Mouse (Mus musculus): ENCODE results near the gene Zc3h10. TPM values are rescaled to one million over a fixed set of nuclear protein-coding genes. Genes with fewer than 3 reads are reported as not detected.
A peak's percentile ranks its signal among the peaks of the same experiment; 100 is the strongest.

The Zc3h10 gene
- polyA plus RNA-seq (2015; fragmentation: Nextera tagmentation; extraction: Ambion mirVana): 16.0 and 16.2 TPM in 2 replicates

DNA sequence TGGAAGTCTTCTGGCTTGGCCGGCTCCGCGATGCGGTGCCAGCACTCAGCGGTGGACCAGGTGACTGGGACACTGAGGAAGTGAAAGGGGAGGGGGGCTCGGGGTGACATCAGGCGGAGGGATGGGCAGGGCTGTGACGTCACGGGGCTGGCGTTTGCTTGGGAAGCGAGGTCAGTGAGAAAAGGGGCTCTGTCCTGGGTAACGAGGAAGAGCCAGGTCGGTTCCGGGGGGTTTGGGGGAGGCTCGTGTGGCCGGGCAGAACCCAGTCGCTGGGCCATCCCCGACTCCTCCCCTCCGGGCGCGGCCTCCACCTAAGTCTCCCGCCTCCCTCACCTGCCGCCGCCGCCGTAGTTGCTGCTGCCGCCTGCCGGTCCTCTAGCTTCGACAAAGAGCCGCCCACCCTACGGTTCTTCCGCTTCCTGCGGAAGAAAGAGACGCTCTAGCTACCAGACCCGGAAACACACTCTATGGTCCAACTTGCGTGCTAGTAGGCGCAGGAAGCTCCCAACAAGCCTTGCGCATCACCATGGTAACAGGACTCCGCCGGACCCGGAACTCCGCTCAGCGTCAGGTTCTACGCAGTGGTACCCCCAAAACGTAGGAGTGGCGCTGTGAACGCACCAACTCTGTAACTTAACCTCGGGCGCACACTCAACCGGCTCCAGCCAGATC is at the start of gene Zc3h10:
Gene Zc3h10 (minus strand): TSS at position 414 of the 672 bp plus-strand sequence.
- peak; percentile 90 for ATAC-seq (ENCODE audit: low FRiP score)
- H3K9ac ChIP-seq (replicated peaks): peak within 1 kb of the TSS; percentile 78
- peaks cover 31% of the 10 kb centered on the region for H3K36me3 ChIP-seq

DNA sequence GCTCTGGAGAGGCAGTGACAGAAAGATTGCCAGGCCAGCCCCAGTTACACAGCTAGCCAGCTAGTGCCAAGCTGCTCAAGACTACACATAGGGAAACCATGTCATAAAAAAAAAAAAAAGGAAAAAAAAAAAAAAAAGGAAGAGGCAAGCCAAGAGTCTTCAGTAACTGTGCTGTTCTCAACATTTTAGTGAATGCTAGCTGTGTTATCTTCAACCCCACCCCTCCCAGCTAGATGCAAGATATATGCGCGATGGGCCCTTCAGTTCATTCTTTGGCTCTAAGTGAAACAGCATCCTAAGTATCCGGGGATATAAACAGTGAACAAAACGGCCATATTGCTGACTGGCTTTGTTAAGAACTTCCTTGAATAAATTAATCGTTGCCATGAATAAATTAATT is 45.2 kb upstream of the Zc3h10 start:
- no peak overlapping the region for H3K4me3 ChIP-seq (replicated peaks)
- H3K9me3 ChIP-seq (replicated peaks): no peaks in the 10 kb centered on the region
- H3K27ac ChIP-seq (replicated peaks): no peak overlapping the region
- peaks cover 19% of the 10 kb centered on the region for H3K4me1 ChIP-seq
- no peaks in the 10 kb centered on the region for H3K36me3 ChIP-seq
- H3K9ac ChIP-seq (replicated peaks): no peak overlapping the region
- H3K4me2 ChIP-seq: no peak overlapping the region
- ATAC-seq (ENCODE audit: low FRiP score): no peak
- peaks cover 19% of the 10 kb centered on the region for H3K27me3 ChIP-seq (replicated peaks)
- WGBS: 63% methylated on average over 5 of the region's 5 CpGs

More for the DNA sequence above, at the start of gene Zc3h10:
- Histone ChIP-seq H3K4me1 (peaks cover 34% of the 10 kb centered on the region), H3K27ac (replicated peaks) (peak within 1 kb of the TSS; percentile 98), H3K9me3 (replicated peaks) (no peaks in the 10 kb centered on the region), H3K27me3 (replicated peaks) (no peaks in the 10 kb centered on the region), H3K4me2 (peak within 1 kb of the TSS; percentile 85), H3K4me3 (replicated peaks) (peak within 1 kb of the TSS; percentile 71)
- under 1% methylated on average over 47 of the region's 50 CpGs for WGBS

DNA sequence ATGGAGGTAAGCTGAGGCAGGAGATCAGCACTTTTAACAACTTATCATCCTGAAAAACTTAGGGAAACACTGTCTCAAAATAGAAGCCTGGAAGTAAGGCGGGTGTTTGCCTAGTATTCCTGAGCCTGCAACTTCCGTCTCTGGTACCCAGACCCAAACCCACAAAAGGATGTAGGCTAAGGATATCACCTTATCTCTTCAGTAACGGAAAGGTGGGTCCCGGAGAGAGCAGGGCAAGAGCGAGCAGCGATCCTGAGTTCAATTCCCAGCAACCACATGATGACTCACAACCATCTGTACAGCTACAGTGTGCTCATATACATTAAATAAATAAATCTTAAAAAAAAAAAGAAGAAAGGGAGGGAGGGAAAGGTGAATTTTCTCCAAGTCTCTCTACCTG is 43.9 kb upstream of the Zc3h10 start:
- H3K4me1 ChIP-seq: peaks cover 19% of the 10 kb centered on the region
- H3K9me3 ChIP-seq (replicated peaks): no peaks in the 10 kb centered on the region
- no peak overlapping the region for H3K9ac ChIP-seq (replicated peaks)
- 92% methylated on average over 6 of the region's 6 CpGs for WGBS
- no peaks in the 10 kb centered on the region for H3K36me3 ChIP-seq
- H3K27me3 ChIP-seq (replicated peaks): peaks cover 32% of the 10 kb centered on the region
- H3K27ac ChIP-seq (replicated peaks): no peak overlapping the region
- H3K4me3 ChIP-seq (replicated peaks): no peak overlapping the region
- H3K4me2 ChIP-seq: no peak overlapping the region
- no peak for ATAC-seq (ENCODE audit: low FRiP score)

DNA sequence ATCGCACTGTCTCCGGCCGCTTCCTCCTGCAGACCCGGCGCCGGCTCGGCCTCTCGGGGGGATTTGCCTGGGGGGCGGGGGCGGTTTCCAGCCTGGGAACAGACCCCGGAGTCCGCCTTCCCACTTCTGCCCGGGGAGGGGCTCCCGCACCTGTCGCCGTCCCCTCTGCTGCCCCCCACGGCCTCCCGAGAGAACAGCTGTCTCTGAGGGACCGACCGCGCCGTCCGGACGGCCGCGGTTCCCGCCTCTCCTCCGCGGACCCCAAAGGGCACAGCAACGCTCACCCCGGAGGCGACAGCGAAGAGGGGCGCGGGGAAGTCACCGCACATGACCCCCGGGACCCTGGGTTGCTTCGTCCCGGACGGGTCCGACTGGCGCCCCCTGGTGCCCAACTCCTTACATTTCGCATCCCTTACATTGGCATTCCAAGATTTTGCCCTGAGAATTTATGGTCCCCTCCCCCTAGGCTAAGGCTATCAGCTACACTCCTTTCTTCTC is 42.7 kb upstream of the Zc3h10 start:
- Histone ChIP-seq H3K36me3 (no peaks in the 10 kb centered on the region), H3K4me1 (peaks cover 19% of the 10 kb centered on the region), H3K27ac (replicated peaks) (peak overlapping the region; percentile 33; the same call in 1 of the 2 replicates), H3K4me2 (peak overlapping the region; percentile 99), H3K27me3 (replicated peaks) (peaks cover 37% of the 10 kb centered on the region), H3K9ac (replicated peaks) (peak overlapping the region; percentile 44), H3K4me3 (replicated peaks) (peak overlapping the region; percentile 56), H3K9me3 (replicated peaks) (no peaks in the 10 kb centered on the region)
- under 1% methylated on average over 40 of the region's 43 CpGs for WGBS
- ATAC-seq (ENCODE audit: low FRiP score): peak; percentile 40; the same call in 1 of the 2 replicates

DNA sequence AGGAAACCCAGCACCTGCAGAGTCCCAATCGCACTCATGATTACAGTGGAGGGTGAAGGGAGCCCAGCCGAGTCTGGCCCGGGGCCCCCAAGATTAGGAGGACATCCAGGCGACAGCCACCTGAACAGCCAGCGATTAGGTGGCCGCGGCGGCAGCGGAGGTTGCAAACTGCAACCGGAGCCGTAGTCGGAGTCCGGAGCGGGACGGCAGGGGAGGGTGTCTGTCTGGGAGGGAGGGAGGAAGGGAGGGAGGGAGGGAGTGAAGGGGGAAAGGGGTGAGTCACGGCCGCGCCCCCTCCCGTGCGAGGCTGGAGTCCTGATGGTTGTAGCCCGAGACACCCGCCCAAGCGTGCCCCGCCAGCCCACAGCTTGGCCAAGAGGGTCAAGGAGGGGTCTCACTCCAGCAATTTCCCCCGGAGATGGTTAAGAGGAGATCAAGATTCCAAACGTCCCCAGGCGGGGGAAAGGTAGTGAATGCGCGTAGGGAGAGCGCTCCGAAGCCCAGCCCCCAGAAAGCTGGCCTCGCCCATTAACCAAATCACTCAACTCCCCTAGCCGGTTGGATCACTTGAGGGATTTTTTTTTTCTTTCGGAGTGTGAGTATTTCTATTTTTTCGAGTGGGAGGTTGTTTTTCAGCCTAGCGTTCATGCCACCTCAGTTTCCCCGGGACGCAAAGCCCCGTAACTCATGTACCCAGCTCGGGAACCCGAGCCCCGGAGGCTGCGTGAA is 42.1 kb upstream of the Zc3h10 start, which contains the start of gene Erbb3:
Gene Erbb3 (minus strand): TSS at position 189 of the 729 bp plus-strand sequence.
- peak within 1 kb of the TSS; percentile 56 for H3K4me3 ChIP-seq (replicated peaks)
- peaks cover 19% of the 10 kb centered on the region for H3K4me1 ChIP-seq
- H3K9me3 ChIP-seq (replicated peaks): no peaks in the 10 kb centered on the region
- no peaks in the 10 kb centered on the region for H3K36me3 ChIP-seq
- WGBS: 0% methylated on average over 43 of the region's 43 CpGs
- peaks cover 41% of the 10 kb centered on the region for H3K27me3 ChIP-seq (replicated peaks)
- ATAC-seq (ENCODE audit: low FRiP score): no peak
- peak within 1 kb of the TSS; percentile 44 for H3K9ac ChIP-seq (replicated peaks)
- H3K4me2 ChIP-seq: peak within 1 kb of the TSS; percentile 99
- peak within 1 kb of the TSS; percentile 33; the same call in 1 of the 2 replicates for H3K27ac ChIP-seq (replicated peaks)

DNA sequence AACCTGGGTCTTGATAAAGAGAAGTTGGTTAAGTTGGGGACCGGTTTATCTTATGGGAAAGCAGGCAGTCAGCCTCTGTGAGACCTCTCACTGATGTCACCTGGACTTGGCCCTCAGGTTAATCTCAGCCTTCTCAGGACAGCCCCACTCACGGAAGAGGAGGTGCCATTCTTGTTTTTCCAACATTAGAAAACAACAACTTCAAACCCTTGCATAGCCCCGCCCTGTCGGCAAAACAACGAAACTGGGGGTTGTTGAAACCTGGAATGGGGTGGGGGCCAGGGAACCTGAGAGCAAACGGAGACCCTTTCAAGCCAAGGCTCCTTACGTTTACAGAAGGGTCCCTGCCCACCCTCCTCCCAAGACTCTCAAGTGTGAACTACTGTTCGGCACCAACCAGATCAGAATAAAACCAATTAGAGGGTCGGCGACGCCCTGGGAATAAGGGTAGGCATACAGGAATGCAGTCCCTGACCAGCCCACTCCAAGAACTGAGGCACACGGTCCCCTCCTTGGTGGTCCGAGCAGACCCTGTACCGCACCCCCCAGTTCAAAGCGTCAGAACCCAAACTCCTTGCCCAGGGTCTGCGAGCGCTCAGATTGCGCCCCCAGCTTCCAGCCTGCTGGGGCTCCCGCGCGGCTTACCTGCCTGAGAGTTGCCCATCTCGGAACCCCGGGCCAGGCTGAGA is 41.3 kb upstream of the Zc3h10 start:
- Histone ChIP-seq H3K9ac (replicated peaks) (peak overlapping the region; percentile 44), H3K4me1 (peaks cover 19% of the 10 kb centered on the region), H3K9me3 (replicated peaks) (no peaks in the 10 kb centered on the region), H3K4me2 (peak overlapping the region; percentile 99), H3K27ac (replicated peaks) (0 out of 2 replicates have a peak overlapping the region, but pooled peaks have one; percentile 28), H3K27me3 (replicated peaks) (peaks cover 46% of the 10 kb centered on the region), H3K4me3 (replicated peaks) (peak overlapping the region; percentile 56), H3K36me3 (no peaks in the 10 kb centered on the region)
- WGBS: 2% methylated on average over 23 of the region's 23 CpGs
- no peak for ATAC-seq (ENCODE audit: low FRiP score)

DNA sequence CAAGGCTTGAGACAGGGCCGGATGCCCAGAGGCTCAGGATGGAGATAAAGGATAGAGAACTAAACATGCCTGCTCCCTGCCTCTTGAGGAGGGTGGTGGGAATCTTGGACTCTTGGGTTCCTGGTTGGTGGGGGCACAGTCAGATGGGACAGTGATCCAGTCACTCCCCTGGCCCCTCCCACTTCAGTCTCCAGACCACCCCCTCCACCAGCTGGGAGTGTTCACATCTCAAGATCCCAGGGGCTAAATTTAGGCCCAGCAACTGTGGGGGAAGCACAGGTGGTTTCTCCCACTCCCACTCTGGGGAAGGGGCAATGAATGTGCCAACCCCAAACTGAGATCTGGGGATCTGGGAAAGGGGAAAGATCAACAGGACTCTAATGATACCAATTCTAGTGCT is 40.6 kb upstream of the Zc3h10 start:
- H3K9ac ChIP-seq (replicated peaks): no peak overlapping the region
- ATAC-seq (ENCODE audit: low FRiP score): no peak
- H3K36me3 ChIP-seq: no peaks in the 10 kb centered on the region
- 0 out of 2 replicates have a peak overlapping the region, but pooled peaks have one; percentile 23 for H3K27ac ChIP-seq (replicated peaks)
- H3K4me2 ChIP-seq: peak overlapping the region; percentile 99
- peaks cover 19% of the 10 kb centered on the region for H3K4me1 ChIP-seq
- peak overlapping the region; percentile 56 for H3K4me3 ChIP-seq (replicated peaks)
- H3K27me3 ChIP-seq (replicated peaks): peaks cover 49% of the 10 kb centered on the region
- 31% methylated on average over 1 of the region's 1 CpGs for WGBS
- no peaks in the 10 kb centered on the region for H3K9me3 ChIP-seq (replicated peaks)

DNA sequence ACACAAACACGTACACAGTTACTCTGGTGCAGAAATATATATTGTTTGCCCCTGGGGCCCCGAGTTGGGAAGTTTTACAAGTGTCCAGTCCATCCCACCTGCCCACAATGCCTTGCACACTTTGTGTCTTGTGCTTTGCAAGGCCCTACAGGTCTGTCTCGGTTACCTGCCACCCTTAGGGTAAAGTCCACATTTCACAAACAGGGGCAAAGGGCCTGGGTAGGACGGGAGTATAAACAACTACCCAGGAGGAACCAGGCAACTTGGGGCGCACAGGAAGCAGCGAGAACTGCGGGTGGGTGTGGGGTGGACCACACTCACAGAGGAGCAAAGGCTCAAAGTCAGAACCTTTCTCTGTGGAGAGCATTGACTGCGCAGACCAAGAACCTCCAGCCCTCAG is 40.1 kb upstream of the Zc3h10 start:
- H3K4me2 ChIP-seq: peak overlapping the region; percentile 17; the same call in 1 of the 2 replicates
- H3K4me3 ChIP-seq (replicated peaks): peak overlapping the region; percentile 56; the same call in 1 of the 2 replicates
- H3K9ac ChIP-seq (replicated peaks): no peak overlapping the region
- WGBS: 57% methylated on average over 8 of the region's 8 CpGs
- peaks cover 19% of the 10 kb centered on the region for H3K4me1 ChIP-seq
- H3K36me3 ChIP-seq: no peaks in the 10 kb centered on the region
- no peaks in the 10 kb centered on the region for H3K9me3 ChIP-seq (replicated peaks)
- no peak for ATAC-seq (ENCODE audit: low FRiP score)
- peaks cover 49% of the 10 kb centered on the region for H3K27me3 ChIP-seq (replicated peaks)
- 0 out of 2 replicates have a peak overlapping the region, but pooled peaks have one; percentile 37 for H3K27ac ChIP-seq (replicated peaks)

DNA sequence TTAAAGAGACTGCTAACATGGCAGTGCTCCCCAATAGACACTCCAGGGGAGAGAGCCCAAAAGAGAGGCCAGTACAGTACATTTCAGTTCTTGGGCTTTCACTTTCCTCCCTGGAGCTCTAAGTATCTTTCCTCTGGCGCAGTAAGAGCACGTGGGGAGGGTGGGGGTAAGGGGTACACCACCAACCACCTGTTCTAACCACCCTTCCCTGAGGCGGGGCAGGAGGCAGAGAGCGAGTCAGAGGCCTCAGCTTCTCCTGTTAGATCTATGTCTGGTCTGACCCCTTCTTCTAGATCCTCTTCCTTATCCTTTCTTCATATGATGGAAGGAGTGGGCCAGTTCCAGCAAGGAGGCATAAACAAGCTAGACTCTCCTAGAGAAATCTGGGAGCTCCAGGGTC is 39.5 kb upstream of the Zc3h10 start:
- WGBS: 60% methylated on average over 4 of the region's 4 CpGs
- Histone ChIP-seq H3K27me3 (replicated peaks) (peaks cover 49% of the 10 kb centered on the region), H3K4me1 (peaks cover 19% of the 10 kb centered on the region), H3K36me3 (no peaks in the 10 kb centered on the region), H3K9me3 (replicated peaks) (no peaks in the 10 kb centered on the region), H3K9ac (replicated peaks) (no peak overlapping the region), H3K4me2 (peak overlapping the region; percentile 17), H3K27ac (replicated peaks) (0 out of 2 replicates have a peak overlapping the region, but pooled peaks have one; percentile 37), H3K4me3 (replicated peaks) (no peak overlapping the region)
- ATAC-seq (ENCODE audit: low FRiP score): no peak

DNA sequence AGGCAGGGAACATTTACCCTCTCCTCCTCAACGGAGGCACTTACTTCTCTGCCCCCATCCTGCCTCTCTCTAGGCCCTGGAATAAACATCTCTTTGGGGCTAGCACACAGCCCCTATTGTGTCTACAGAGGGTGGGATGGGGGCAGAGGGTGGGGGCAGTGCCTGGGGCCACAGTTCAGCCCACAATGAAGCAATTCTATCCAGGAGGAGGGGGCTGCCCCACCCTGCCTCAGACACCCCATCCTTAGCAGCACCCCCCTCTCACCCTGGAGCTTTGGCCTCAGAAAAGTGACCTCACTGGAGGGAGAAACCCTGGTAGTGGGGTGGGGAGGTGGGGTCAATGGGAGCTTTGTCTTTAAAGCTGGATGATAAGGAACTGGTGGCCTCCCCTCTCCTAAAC is 39.0 kb upstream of the Zc3h10 start:
- H3K27me3 ChIP-seq (replicated peaks): peaks cover 49% of the 10 kb centered on the region
- H3K4me2 ChIP-seq: peak overlapping the region; percentile 17
- WGBS: 5% methylated on average over 1 of the region's 1 CpGs
- no peak overlapping the region for H3K9ac ChIP-seq (replicated peaks)
- no peak for ATAC-seq (ENCODE audit: low FRiP score)
- H3K36me3 ChIP-seq: no peaks in the 10 kb centered on the region
- H3K27ac ChIP-seq (replicated peaks): no peak overlapping the region
- H3K4me3 ChIP-seq (replicated peaks): no peak overlapping the region
- H3K4me1 ChIP-seq: peaks cover 19% of the 10 kb centered on the region
- no peaks in the 10 kb centered on the region for H3K9me3 ChIP-seq (replicated peaks)

DNA sequence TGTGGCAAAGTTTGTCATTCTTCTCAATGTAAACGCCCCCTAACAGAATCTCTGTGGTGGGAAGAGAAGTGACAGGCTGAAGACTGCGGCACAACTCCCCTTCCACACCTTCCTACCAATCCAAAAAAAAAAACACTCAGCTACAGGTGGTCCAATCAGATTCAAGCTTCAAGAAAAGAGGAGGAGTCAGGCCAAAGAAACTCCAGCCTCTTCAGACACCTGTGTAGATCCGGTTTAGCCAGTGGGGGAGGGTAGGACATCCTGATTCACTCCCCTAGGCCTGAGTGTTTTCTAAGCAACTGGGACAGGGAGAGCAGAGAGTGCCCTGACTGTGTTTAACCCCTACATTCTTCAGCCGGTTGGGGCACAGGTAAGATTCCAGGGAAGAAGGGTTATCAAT is 36.8 kb upstream of the Zc3h10 start:
- no peaks in the 10 kb centered on the region for H3K36me3 ChIP-seq
- peaks cover 6% of the 10 kb centered on the region for H3K4me1 ChIP-seq
- H3K9me3 ChIP-seq (replicated peaks): no peaks in the 10 kb centered on the region
- no peak overlapping the region for H3K27ac ChIP-seq (replicated peaks)
- H3K9ac ChIP-seq (replicated peaks): no peak overlapping the region
- WGBS: 7% methylated on average over 4 of the region's 4 CpGs
- no peak overlapping the region for H3K4me2 ChIP-seq
- H3K27me3 ChIP-seq (replicated peaks): peaks cover 46% of the 10 kb centered on the region
- H3K4me3 ChIP-seq (replicated peaks): no peak overlapping the region
- ATAC-seq (ENCODE audit: low FRiP score): no peak

Measured in neural tube, embryonic 15.5 days (tissue).